Mouse (Mus musculus): ENCODE measurements around the gene Zmym6. TPM values are rescaled to one million over a fixed set of nuclear protein-coding genes. Genes with fewer than 3 reads are reported as not detected.

Zmym6 gene
- total and polyA plus RNA-seq, 2 experiments = 1.4 to 7.2 TPM

- Histone ChIP-seq H3K36me3 (ENCODE audit: control insufficient read depth, insufficient read depth, low read length) (peaks cover 9% of the 10 kb centered on the region; the same call in 1 of the 2 replicates), H3K27me3 (ENCODE audit: control insufficient read depth, insufficient read depth, low read length) (no peaks in the 10 kb centered on the region), H3K27ac (replicated peaks; ENCODE audit: insufficient read depth, low read depth, low read length) (no peak overlapping the region), H3K4me3 (ENCODE audit: insufficient read depth, low read depth, low read length) (peak overlapping the region; percentile 94), H3K4me1 (ENCODE audit: control insufficient read depth, insufficient read depth, low read length) (no peaks in the 10 kb centered on the region; the same call in 1 of the 2 replicates), H3K79me2 (ENCODE audit: control insufficient read depth, insufficient read depth, low read length) (no peaks in the 10 kb centered on the region), H3K9ac (ENCODE audit: low read depth, low read length) (peak overlapping the region; percentile 85)
- 2% methylated on average over 35 of the region's 35 CpGs for WGBS
- TF ChIP-seq CTCF (IDR thresholded peaks at IDR 0.05; ENCODE audit: low read depth, low read length) (no peak), POLR2A (IDR thresholded peaks at IDR 0.05; ENCODE audit: extremely low read depth, insufficient read depth, low read length) (no peak)
- peak; percentile 75 for DNase-seq (ENCODE audit: extremely low read depth, low read depth, low spot score)
Observed at GRCm38 (mm10) chr4:127125834-127126463, 48.8 kb downstream of the Zmym6 start.

GRCm38 (mm10) chr4:127134687-127135086, 57.5 kb downstream of the Zmym6 start:
- Histone ChIP-seq H3K27ac (replicated peaks; ENCODE audit: insufficient read depth, low read depth, low read length) (no peak overlapping the region), H3K36me3 (ENCODE audit: control insufficient read depth, insufficient read depth, low read length) (no peaks in the 10 kb centered on the region), H3K79me2 (ENCODE audit: control insufficient read depth, insufficient read depth, low read length) (no peaks in the 10 kb centered on the region), H3K4me3 (ENCODE audit: insufficient read depth, low read depth, low read length) (no peak overlapping the region), H3K27me3 (ENCODE audit: control insufficient read depth, insufficient read depth, low read length) (no peaks in the 10 kb centered on the region), H3K9ac (ENCODE audit: low read depth, low read length) (no peak overlapping the region), H3K4me1 (ENCODE audit: control insufficient read depth, insufficient read depth, low read length) (no peaks in the 10 kb centered on the region)
- no peak for DNase-seq (ENCODE audit: extremely low read depth, low read depth, low spot score)
- no peak for TF ChIP-seq CTCF (IDR thresholded peaks at IDR 0.05; ENCODE audit: low read depth, low read length)
- TF ChIP-seq POLR2A (IDR thresholded peaks at IDR 0.05; ENCODE audit: extremely low read depth, insufficient read depth, low read length) = no peak
- 20% methylated on average over 1 of the region's 1 CpGs for WGBS

- Histone ChIP-seq H3K9ac (ENCODE audit: low read depth, low read length) (no peak overlapping the region), H3K27ac (replicated peaks; ENCODE audit: insufficient read depth, low read depth, low read length) (no peak overlapping the region), H3K4me1 (ENCODE audit: control insufficient read depth, insufficient read depth, low read length) (no peaks in the 10 kb centered on the region), H3K36me3 (ENCODE audit: control insufficient read depth, insufficient read depth, low read length) (no peaks in the 10 kb centered on the region), H3K27me3 (ENCODE audit: control insufficient read depth, insufficient read depth, low read length) (no peaks in the 10 kb centered on the region), H3K79me2 (ENCODE audit: control insufficient read depth, insufficient read depth, low read length) (no peaks in the 10 kb centered on the region), H3K4me3 (ENCODE audit: insufficient read depth, low read depth, low read length) (no peak overlapping the region)
- 84% methylated on average over 5 of the region's 5 CpGs for WGBS
- DNase-seq (ENCODE audit: extremely low read depth, low read depth, low spot score) = no peak
- TF ChIP-seq CTCF (IDR thresholded peaks at IDR 0.05; ENCODE audit: low read depth, low read length) (no peak), POLR2A (IDR thresholded peaks at IDR 0.05; ENCODE audit: extremely low read depth, insufficient read depth, low read length) (no peak)
Observed at GRCm38 (mm10) chr4:127137591-127137990, 60.4 kb downstream of the Zmym6 start.

- TF ChIP-seq POLR2A (IDR thresholded peaks at IDR 0.05; ENCODE audit: extremely low read depth, insufficient read depth, low read length) = no peak
- no peak for TF ChIP-seq CTCF (IDR thresholded peaks at IDR 0.05; ENCODE audit: low read depth, low read length)
- Histone ChIP-seq H3K79me2 (ENCODE audit: control insufficient read depth, insufficient read depth, low read length) (no peaks in the 10 kb centered on the region), H3K27me3 (ENCODE audit: control insufficient read depth, insufficient read depth, low read length) (no peaks in the 10 kb centered on the region), H3K4me3 (ENCODE audit: insufficient read depth, low read depth, low read length) (no peak overlapping the region), H3K9ac (ENCODE audit: low read depth, low read length) (no peak overlapping the region), H3K4me1 (ENCODE audit: control insufficient read depth, insufficient read depth, low read length) (no peaks in the 10 kb centered on the region), H3K27ac (replicated peaks; ENCODE audit: insufficient read depth, low read depth, low read length) (no peak overlapping the region), H3K36me3 (ENCODE audit: control insufficient read depth, insufficient read depth, low read length) (no peaks in the 10 kb centered on the region)
- DNase-seq (ENCODE audit: extremely low read depth, low read depth, low spot score) = no peak
- 52% methylated on average over 6 of the region's 6 CpGs for WGBS
Observed at GRCm38 (mm10) chr4:127138486-127138885, 61.3 kb downstream of the Zmym6 start.

GRCm38 (mm10) chr4:127150031-127150430, 72.8 kb downstream of the Zmym6 start:
- no peak overlapping the region for H3K9ac ChIP-seq (ENCODE audit: low read depth, low read length)
- no peaks in the 10 kb centered on the region for H3K79me2 ChIP-seq (ENCODE audit: control insufficient read depth, insufficient read depth, low read length)
- H3K4me3 ChIP-seq (ENCODE audit: insufficient read depth, low read depth, low read length) = no peak overlapping the region
- H3K36me3 ChIP-seq (ENCODE audit: control insufficient read depth, insufficient read depth, low read length) = no peaks in the 10 kb centered on the region
- H3K27ac ChIP-seq (replicated peaks; ENCODE audit: insufficient read depth, low read depth, low read length) = no peak overlapping the region
- no peaks in the 10 kb centered on the region for H3K27me3 ChIP-seq (ENCODE audit: control insufficient read depth, insufficient read depth, low read length)
- WGBS = 83% methylated on average over 13 of the region's 13 CpGs
- DNase-seq (ENCODE audit: extremely low read depth, low read depth, low spot score) = no peak
- no peak for TF ChIP-seq CTCF (IDR thresholded peaks at IDR 0.05; ENCODE audit: low read depth, low read length)
- no peak for TF ChIP-seq POLR2A (IDR thresholded peaks at IDR 0.05; ENCODE audit: extremely low read depth, insufficient read depth, low read length)
- H3K4me1 ChIP-seq (ENCODE audit: control insufficient read depth, insufficient read depth, low read length) = no peaks in the 10 kb centered on the region

GRCm38 (mm10) chr4:127153345-127153744, 76.2 kb downstream of the Zmym6 start:
- no peak overlapping the region for H3K4me3 ChIP-seq (ENCODE audit: insufficient read depth, low read depth, low read length)
- no peak overlapping the region for H3K9ac ChIP-seq (ENCODE audit: low read depth, low read length)
- no peaks in the 10 kb centered on the region for H3K27me3 ChIP-seq (ENCODE audit: control insufficient read depth, insufficient read depth, low read length)
- DNase-seq (ENCODE audit: extremely low read depth, low read depth, low spot score) = no peak
- H3K79me2 ChIP-seq (ENCODE audit: control insufficient read depth, insufficient read depth, low read length) = no peaks in the 10 kb centered on the region
- 49% methylated on average over 1 of the region's 1 CpGs for WGBS
- no peaks in the 10 kb centered on the region for H3K4me1 ChIP-seq (ENCODE audit: control insufficient read depth, insufficient read depth, low read length)
- no peaks in the 10 kb centered on the region for H3K36me3 ChIP-seq (ENCODE audit: control insufficient read depth, insufficient read depth, low read length)
- TF ChIP-seq POLR2A (IDR thresholded peaks at IDR 0.05; ENCODE audit: extremely low read depth, insufficient read depth, low read length) (no peak), CTCF (IDR thresholded peaks at IDR 0.05; ENCODE audit: low read depth, low read length) (no peak)
- no peak overlapping the region for H3K27ac ChIP-seq (replicated peaks; ENCODE audit: insufficient read depth, low read depth, low read length)

All from liver, adult 2 months (tissue).